Mouse (Mus musculus): ENCODE results near the gene Mfsd2a. TPM values are rescaled to one million over a fixed set of nuclear protein-coding genes. Genes with fewer than 3 reads are reported as not detected.

The Mfsd2a gene
- total and polyA plus RNA-seq, 2 experiments from 2014 or later, result 30.3 to 57.7 TPM

GRCm38 (mm10) chr4:122932239-122932978 lies 28.6 kb downstream of the Mfsd2a start:
- no peak overlapping the region for H3K4me2 ChIP-seq (ENCODE audit: low read depth, low read length, poor library complexity, severe bottlenecking)

DNA sequence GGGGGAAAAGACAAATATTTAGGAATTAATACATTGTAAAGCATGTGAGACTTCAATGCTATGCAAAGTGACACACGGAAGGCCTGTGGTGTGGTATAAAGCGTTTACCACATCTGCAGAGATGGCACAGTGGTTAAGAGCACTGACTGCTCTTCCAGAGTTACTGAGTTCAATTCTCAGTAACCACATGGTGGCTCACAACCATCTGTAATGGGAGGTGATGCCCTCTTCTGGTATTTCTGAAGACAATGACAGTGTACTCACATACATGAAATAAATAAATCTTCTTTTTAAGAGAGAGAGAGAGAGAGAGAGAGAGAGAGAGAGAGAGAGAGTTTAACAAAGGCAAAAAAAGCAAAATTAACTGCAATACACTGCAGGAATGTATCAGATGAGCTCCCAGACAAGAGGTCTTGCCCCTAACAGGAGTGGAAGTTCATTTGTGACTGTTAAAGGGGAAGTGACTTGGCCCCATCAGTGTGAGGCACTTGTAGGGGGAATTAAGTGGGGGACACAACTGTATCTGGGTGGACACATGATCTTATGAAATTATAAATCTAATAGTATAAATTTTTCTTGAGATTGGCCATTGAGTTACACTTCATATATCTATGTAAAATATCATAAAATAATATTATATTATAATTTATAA lies 29.9 kb downstream of the Mfsd2a start:
- H3K4me3 ChIP-seq (ENCODE audit: low read depth, low read length), result no peak overlapping the region
- H3K4me2 ChIP-seq (ENCODE audit: low read depth, low read length, poor library complexity, severe bottlenecking), result no peak overlapping the region
- H3K4me1 ChIP-seq (ENCODE audit: insufficient read depth, low read length), result no peaks in the 10 kb centered on the region
- WGBS, result 88% methylated on average over 2 of the region's 2 CpGs
- no peak for DNase-seq (ENCODE audit: low spot score)
- no peaks in the 10 kb centered on the region for H3K27me3 ChIP-seq (ENCODE audit: insufficient read depth, low read length)
- no peak overlapping the region for H3K9ac ChIP-seq (replicated peaks; ENCODE audit: low read length, poor library complexity, severe bottlenecking)
- no peak for ATAC-seq (ENCODE audit: low FRiP score)
- H3K9me3 ChIP-seq (ENCODE audit: low read length), result no peaks in the 10 kb centered on the region
- no peak overlapping the region for H3K27ac ChIP-seq (ENCODE audit: low read depth, low read length)
- no peaks in the 10 kb centered on the region for H3K36me3 ChIP-seq (ENCODE audit: insufficient read depth, low read length)
- TF ChIP-seq CTCF (IDR thresholded peaks at IDR 0.05), result no peak

More at GRCm38 (mm10) chr4:122932239-122932978, 28.6 kb downstream of the Mfsd2a start:
- Histone ChIP-seq H3K27ac (ENCODE audit: low read depth, low read length) (no peak overlapping the region), H3K9me3 (ENCODE audit: low read length) (no peaks in the 10 kb centered on the region), H3K27me3 (ENCODE audit: insufficient read depth, low read length) (no peaks in the 10 kb centered on the region), H3K4me1 (ENCODE audit: insufficient read depth, low read length) (no peaks in the 10 kb centered on the region), H3K4me3 (ENCODE audit: low read depth, low read length) (no peak overlapping the region), H3K36me3 (ENCODE audit: insufficient read depth, low read length) (no peaks in the 10 kb centered on the region), H3K9ac (replicated peaks; ENCODE audit: low read length, poor library complexity, severe bottlenecking) (no peak overlapping the region)
- 80% methylated on average over 8 of the region's 8 CpGs for WGBS
- TF ChIP-seq CTCF (IDR thresholded peaks at IDR 0.05), result no peak
- no peak for ATAC-seq (ENCODE audit: low FRiP score)
- DNase-seq (ENCODE audit: low spot score), result no peak

GRCm38 (mm10) chr4:122923392-122924344 lies 37.3 kb downstream of the Mfsd2a start:
- Histone ChIP-seq H3K36me3 (ENCODE audit: insufficient read depth, low read length) (no peaks in the 10 kb centered on the region), H3K4me1 (ENCODE audit: insufficient read depth, low read length) (no peaks in the 10 kb centered on the region), H3K4me2 (ENCODE audit: low read depth, low read length, poor library complexity, severe bottlenecking) (no peak overlapping the region), H3K9me3 (ENCODE audit: low read length) (no peaks in the 10 kb centered on the region), H3K9ac (replicated peaks; ENCODE audit: low read length, poor library complexity, severe bottlenecking) (no peak overlapping the region), H3K27ac (ENCODE audit: low read depth, low read length) (no peak overlapping the region), H3K4me3 (ENCODE audit: low read depth, low read length) (no peak overlapping the region), H3K27me3 (ENCODE audit: insufficient read depth, low read length) (no peaks in the 10 kb centered on the region)
- WGBS, result 85% methylated on average over 15 of the region's 15 CpGs
- ATAC-seq (ENCODE audit: low FRiP score) (no peak), DNase-seq (ENCODE audit: low spot score) (no peak)
- no peak for TF ChIP-seq CTCF (IDR thresholded peaks at IDR 0.05)

GRCm38 (mm10) chr4:122922841-122923240 lies 38.1 kb downstream of the Mfsd2a start:
- Histone ChIP-seq H3K27me3 (ENCODE audit: insufficient read depth, low read length) (no peaks in the 10 kb centered on the region), H3K36me3 (ENCODE audit: insufficient read depth, low read length) (no peaks in the 10 kb centered on the region), H3K4me2 (ENCODE audit: low read depth, low read length, poor library complexity, severe bottlenecking) (no peak overlapping the region), H3K9me3 (ENCODE audit: low read length) (no peaks in the 10 kb centered on the region), H3K27ac (ENCODE audit: low read depth, low read length) (no peak overlapping the region), H3K9ac (replicated peaks; ENCODE audit: low read length, poor library complexity, severe bottlenecking) (no peak overlapping the region), H3K4me1 (ENCODE audit: insufficient read depth, low read length) (no peaks in the 10 kb centered on the region), H3K4me3 (ENCODE audit: low read depth, low read length) (no peak overlapping the region)
- 6% methylated on average over 1 of the region's 1 CpGs for WGBS
- DNase-seq (ENCODE audit: low spot score) (no peak), ATAC-seq (ENCODE audit: low FRiP score) (no peak)
- no peak for TF ChIP-seq CTCF (IDR thresholded peaks at IDR 0.05)

GRCm38 (mm10) chr4:122915985-122916384 lies 45.0 kb downstream of the Mfsd2a start:
- no peak for TF ChIP-seq CTCF (IDR thresholded peaks at IDR 0.05)
- no peaks in the 10 kb centered on the region for H3K9me3 ChIP-seq (ENCODE audit: low read length)
- 94% methylated on average over 4 of the region's 4 CpGs for WGBS
- no peaks in the 10 kb centered on the region for H3K4me1 ChIP-seq (ENCODE audit: insufficient read depth, low read length)
- H3K36me3 ChIP-seq (ENCODE audit: insufficient read depth, low read length), result no peaks in the 10 kb centered on the region
- no peaks in the 10 kb centered on the region for H3K27me3 ChIP-seq (ENCODE audit: insufficient read depth, low read length)
- H3K4me3 ChIP-seq (ENCODE audit: low read depth, low read length), result no peak overlapping the region
- H3K9ac ChIP-seq (replicated peaks; ENCODE audit: low read length, poor library complexity, severe bottlenecking), result no peak overlapping the region
- no peak overlapping the region for H3K4me2 ChIP-seq (ENCODE audit: low read depth, low read length, poor library complexity, severe bottlenecking)
- ATAC-seq (ENCODE audit: low FRiP score) (no peak), DNase-seq (ENCODE audit: low spot score) (no peak)
- no peak overlapping the region for H3K27ac ChIP-seq (ENCODE audit: low read depth, low read length)

All from midbrain, postnatal 0 days (tissue).